Mouse (Mus musculus): ENCODE data around the gene Wwp2.

Wwp2 gene

DNA sequence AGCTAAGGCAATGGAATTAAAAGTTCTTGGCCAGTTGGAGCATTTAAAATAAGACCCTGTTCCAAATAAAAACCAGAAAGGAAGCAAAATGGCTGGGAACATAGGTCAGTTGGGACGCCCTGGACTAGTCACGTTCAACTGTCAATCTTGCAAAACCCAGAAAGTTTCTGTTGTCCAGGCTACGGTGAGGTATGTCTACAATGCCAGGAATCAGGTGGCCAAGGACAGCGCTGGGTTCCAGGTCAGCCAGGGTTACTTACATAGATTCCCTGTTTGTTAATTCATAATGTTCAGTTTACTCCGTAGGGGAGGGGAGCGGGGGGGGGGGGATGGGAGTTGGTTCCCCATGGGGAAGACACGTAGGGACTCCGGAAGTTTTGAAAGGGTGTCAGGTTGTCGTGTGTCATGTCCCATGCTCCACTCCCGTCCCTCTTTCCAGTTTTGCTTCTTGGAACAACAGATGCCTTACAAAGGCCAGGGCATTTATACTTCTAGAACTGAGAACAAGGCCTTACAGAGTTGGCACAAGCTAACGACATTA is 674 bp upstream of the Wwp2 start:
- no peak for DNase-seq (ENCODE audit: low read depth, low spot score)

DNA sequence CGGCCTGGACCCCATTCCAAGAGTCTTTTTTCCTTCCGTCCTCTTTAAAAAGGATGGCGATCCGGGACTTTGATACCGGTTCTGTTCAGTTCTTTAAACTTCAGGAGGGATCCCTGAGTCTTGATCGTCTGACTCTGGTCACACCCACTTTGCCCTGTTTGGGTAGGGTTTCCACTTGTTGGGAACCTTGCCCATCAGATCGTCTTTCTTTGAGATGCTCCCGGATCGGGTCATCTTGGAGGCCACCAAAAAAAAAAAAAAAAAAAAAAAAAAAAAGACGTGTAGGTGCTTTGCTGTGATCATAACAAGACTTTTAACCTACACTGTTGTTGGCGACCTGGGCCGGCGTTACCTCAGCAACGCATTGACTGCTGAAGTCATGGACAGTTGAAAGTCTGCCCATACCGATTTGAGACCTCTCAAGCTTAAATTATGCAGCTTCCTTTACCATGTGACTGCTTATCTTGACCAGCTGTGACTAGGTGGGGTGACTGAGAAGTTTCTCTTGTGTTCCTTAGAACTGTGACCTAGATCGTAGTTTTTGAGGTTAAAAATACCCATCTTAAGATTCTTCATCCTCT is 766 bp downstream of the Wwp2 start:
- DNase-seq (ENCODE audit: low read depth, low spot score), result no peak

- no peak for DNase-seq (ENCODE audit: low read depth, low spot score)
These were observed 1.5 kb downstream of the Wwp2 start for GRCm38 (mm10) chr8:107437711-107438110.

DNA sequence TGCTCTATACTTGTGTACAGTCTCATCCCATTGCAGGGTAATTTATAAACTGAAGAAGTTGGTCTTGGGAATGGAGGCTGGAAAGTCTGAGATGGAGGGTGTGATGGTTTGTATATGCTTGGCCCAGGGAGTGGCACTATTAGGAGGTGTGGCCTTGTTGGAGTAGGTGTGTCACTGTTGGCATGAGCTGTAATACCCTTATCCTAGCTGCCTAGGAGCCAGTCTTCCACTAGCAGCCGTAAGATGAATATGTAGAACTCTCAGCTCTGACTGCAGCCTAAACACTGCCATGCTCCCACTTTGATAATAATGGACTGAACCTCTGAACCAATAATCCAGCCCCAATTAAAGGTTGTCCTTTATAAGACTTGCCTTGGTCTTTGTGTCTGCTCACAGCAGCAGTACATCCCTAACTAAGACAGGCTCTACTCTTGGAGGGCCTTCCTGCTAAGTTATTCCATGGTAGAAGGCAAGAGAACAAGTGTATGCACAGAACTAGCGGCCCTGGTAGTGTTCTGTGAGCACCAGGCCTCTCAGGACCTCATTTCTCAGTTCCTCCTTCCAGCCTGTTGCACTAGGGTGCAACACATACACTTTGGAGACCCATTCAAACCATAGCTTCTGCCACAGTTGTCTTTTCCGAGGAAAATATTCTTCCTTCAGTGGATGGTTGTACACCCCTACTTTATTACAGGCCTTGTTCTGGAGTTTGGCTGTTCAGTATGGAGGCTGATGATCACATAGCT is 3.9 kb downstream of the Wwp2 start:
- no peak for DNase-seq (ENCODE audit: low read depth, low spot score)

- no peak for DNase-seq (ENCODE audit: low read depth, low spot score)
These were observed 8.5 kb downstream of the Wwp2 start for GRCm38 (mm10) chr8:107444626-107445025.

DNA sequence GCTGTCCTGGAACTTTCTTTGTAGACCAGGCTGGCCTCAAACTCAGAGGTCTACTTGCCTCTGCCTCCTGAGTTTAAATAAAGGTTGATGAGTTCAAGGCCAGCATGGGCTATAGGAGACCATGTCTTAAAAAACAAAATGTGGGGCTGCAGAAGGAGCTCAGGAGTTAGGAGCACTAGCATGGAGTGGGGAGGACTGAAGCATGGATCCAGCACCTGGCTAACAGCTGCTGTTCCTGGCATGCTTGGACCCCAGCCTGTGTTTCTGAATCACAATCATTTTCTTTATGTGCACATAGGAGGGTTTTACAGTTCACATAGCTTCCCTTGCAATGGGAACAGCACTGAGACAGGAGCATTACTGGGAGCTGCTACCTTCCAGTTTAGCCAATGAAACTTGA is 11.5 kb downstream of the Wwp2 start:
- no peak for DNase-seq (ENCODE audit: low read depth, low spot score)

- no peak for DNase-seq (ENCODE audit: low read depth, low spot score)
These were observed 12.3 kb downstream of the Wwp2 start for GRCm38 (mm10) chr8:107448382-107448889.

GRCm38 (mm10) chr8:107449130-107449529 is 13.0 kb downstream of the Wwp2 start:
- DNase-seq (ENCODE audit: low read depth, low spot score), result no peak

DNA sequence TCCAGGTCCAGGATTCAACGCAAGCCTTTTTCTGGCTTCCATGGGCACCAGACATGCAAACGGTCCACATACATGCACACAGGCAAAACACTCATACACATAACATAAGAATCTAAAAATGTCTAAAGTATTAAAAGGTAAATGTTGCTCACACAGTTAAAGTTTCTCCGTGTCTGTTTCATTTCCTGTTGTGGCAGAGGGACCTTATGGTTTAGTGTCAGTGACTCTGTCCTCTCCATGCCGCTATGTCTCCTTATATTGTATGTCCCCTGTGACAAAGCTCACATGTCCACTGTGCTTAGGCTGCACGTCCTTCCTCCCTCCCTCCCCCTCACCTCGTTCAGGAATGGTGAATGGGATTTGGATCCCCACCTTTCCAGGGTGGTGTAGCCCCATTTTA is 13.5 kb downstream of the Wwp2 start:
- no peak for DNase-seq (ENCODE audit: low read depth, low spot score)

GRCm38 (mm10) chr8:107451414-107452066 is 15.4 kb downstream of the Wwp2 start:
- no peak for DNase-seq (ENCODE audit: low read depth, low spot score)

DNA sequence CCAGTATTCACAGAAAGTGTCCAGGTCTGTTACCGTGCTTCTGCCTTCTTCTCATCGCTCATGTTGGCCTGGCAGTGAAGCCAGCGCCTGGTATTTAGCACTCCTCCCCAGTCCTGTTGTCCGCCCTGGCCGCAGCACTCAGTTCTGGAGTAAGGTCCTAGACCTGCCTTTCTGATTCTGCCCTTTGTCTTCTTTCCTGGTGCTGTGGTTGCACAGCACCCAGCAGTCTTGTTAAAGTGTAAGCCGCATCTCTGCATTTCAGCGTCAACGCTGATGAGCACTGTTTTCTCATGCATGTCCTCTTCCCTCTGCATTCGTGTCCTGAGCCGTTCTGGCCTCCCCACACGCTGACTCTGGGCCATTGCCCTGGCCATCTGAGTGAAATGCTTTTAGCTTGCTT is 17.2 kb downstream of the Wwp2 start:
- no peak for DNase-seq (ENCODE audit: low read depth, low spot score)

DNA sequence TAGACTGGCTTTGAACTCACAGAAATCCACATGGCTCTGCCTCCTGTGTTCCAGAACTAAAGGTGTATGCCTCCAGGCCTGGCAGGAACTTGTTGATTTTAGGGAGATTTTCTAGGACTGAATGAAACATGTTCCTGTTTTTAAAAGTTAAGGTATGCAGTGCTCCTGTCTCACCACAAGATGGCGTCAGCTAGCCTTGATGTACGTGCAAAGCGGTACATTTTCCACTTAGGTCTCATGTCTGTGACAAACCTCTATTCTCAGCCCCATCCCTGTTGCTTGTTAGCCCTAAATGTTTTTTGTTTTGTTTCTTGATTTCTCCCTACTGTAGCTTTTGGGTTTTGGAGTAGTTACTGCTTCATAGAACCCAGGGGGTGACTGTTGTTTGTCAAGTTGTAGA is 19.1 kb downstream of the Wwp2 start:
- DNase-seq (ENCODE audit: low read depth, low spot score), result no peak

GRCm38 (mm10) chr8:107457725-107458124 is 21.6 kb downstream of the Wwp2 start:
- no peak for DNase-seq (ENCODE audit: low read depth, low spot score)

GRCm38 (mm10) chr8:107458281-107458680 is 22.1 kb downstream of the Wwp2 start:
- DNase-seq (ENCODE audit: low read depth, low spot score), result no peak

GRCm38 (mm10) chr8:107462423-107462822 is 26.3 kb downstream of the Wwp2 start:
- DNase-seq (ENCODE audit: low read depth, low spot score), result no peak

DNA sequence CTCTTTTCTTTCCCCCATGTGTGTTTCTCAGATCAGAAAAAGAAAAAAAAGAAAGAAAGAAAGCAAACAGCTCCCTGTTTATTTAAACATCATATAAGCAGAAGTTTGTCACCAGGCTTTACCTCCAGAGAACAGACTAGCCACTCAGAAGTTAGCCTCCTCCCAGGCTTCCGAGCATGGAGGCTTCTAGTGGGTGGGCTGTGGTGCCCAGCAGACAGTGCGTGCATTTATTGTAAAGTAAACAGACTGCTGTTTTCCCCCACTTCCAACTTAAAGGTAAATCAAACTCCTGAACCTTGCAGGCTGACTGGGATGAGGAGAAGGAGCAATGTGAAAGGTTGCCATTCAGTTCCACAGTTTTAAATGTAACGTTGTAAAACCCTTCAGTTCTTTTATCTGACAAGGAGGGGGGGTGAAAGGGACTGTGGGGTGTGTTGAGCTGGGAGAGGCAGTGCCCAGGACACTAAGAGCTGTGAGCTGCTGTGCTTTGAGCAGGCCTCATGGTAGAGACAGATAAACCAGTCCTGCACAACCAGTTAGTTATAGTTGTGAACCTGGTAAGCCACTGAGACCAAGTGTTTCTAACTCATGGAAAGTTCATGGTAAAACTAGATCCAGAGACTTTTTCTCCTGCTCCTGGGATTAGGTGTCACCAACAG is 29.3 kb downstream of the Wwp2 start:
- no peak for DNase-seq (ENCODE audit: low read depth, low spot score)

GRCm38 (mm10) chr8:107466642-107467041 is 30.5 kb downstream of the Wwp2 start:
- DNase-seq (ENCODE audit: low read depth, low spot score), result no peak

GRCm38 (mm10) chr8:107468811-107469302 is 32.7 kb downstream of the Wwp2 start:
- no peak for DNase-seq (ENCODE audit: low read depth, low spot score)

- no peak for DNase-seq (ENCODE audit: low read depth, low spot score)
These were observed 34.1 kb downstream of the Wwp2 start for GRCm38 (mm10) chr8:107470302-107470701.

DNA sequence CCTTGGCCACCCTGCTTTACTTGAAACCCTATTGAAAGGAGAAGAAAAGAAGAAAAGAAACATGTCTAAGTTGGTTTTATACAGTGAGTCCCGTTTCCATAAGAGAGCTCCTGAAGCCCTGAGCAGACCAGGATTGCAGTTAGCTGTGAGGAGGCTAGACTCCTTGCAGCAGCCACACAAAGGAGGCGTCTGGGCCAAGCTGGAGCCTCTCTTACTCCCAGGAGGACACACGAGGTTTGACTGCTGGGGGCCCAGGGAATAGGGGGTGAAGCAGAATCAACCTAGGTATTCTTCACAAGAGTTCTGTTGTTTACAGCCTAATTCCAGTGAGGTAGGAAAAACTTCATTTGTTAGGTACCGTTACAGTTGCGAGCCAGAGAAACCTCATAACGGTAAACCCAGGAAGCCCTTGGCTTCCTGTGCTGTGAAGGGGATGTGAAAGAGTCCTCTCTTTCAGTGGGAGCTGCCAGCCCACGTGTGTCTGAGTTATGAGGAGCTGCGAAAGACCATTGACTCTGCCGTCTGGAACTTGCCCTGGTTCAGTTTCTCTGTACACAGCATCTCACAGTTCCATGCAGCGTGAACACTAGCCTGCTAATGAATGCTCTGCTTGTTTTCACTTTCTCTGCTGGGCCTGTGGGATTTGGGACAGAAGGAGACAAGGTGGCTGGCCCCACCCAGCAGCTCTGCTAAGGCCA is 36.4 kb downstream of the Wwp2 start:
- no peak for DNase-seq (ENCODE audit: low read depth, low spot score)

DNA sequence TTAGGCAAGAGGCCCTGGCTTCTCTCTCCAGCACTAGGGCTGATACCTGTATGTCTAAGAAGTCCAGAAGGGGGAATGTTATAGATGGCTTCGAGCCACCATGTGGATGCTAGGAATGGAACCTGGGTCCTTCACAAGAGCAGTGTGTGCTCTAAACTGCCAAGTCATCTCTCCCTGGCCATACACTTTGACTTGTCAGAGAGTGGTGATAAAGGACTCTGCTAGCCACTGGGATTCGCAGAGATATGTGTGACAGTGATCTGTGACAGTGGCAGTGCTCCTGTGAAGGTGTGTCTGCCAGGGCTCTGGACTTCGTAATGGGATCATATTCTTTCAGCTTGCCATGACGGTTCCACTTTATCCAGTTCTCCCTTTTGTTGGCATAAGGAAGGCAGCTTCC is 37.2 kb downstream of the Wwp2 start:
- DNase-seq (ENCODE audit: low read depth, low spot score), result no peak
